Mouse (Mus musculus) lung, postnatal 25 days (tissue): Measurements from ENCODE around the gene Kdm1b.
A peak's percentile ranks its signal among the peaks of the same experiment; 100 is the strongest.

Experiments
- DNase-seq: peaks from one replicate; pipeline ENCODE4 v3.0.0; 2022; ENCODE audit warnings: low spot score

Gene Kdm1b

GRCm38 (mm10) chr13:47062756-47063155, 19.5 kb downstream of the Kdm1b start:
- DNase-seq: no peak

GRCm38 (mm10) chr13:47063985-47064760, 20.9 kb downstream of the Kdm1b start:
- DNase-seq: peak; percentile 17

DNA sequence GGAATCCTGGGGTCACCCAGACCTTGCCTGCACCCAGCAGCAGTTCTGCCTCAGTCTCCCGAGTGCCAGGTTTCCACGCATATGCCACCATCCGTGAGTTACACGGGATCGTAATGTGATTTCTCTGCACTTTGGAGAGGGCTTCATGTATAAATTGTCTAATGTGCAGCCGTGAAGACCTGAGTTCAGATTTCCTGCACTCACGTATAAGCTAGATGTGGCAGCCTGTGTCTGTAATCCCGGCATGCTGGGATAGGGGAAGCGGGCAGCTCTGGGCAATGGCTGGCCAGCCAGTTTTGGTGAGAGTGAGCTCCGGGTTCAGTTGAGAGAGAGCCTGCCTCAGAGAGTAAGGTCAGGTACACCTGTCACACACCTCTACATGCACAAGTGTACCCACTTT, 23.2 kb downstream of the Kdm1b start:
- DNase-seq: no peak

- DNase-seq: no peak
These were observed 23.7 kb downstream of the Kdm1b start for GRCm38 (mm10) chr13:47067001-47067400.

- no peak for DNase-seq
These were observed 27.2 kb downstream of the Kdm1b start for GRCm38 (mm10) chr13:47070329-47071080.

- no peak for DNase-seq
These were observed 28.6 kb downstream of the Kdm1b start for GRCm38 (mm10) chr13:47071871-47072270.

DNA sequence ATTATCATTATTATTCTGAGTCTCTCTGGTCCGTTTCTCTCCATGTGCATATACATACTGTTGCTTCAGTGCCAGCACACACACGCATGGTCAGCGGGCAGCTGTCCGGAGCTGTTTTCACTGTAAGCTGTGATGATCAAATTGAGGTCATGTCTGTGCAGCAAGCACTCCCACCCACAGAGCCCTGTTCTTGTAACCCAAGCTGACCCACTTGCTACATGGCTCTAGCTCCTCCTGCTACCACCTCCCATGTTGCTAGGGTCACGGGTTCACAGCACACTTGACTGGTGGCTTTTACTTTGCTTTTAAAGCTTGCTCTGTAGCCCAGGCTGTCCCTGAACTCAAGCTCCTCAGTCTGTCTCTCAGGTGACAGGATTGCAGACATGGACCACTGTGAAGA, 29.2 kb downstream of the Kdm1b start:
- no peak for DNase-seq

DNA sequence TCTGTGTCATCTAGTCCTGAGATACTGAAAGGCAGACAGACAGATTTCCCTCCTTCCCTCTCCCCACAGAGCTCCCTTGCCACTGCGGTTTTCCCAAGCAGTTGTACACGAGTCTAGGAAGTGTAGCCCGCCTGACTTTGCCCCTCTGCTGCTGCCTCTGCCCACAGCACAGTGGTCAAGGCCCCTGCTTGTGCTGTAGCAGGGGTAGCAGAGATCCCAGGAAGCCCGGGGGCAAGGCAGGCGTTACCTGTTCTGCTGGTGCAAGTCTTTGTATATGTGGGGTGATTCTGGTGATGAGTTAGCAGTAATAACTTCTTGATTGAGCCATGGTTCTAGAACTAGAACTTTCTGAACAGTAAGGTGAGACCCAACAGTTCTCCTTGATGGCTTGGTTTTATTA, 32.9 kb downstream of the Kdm1b start:
- no peak for DNase-seq

GRCm38 (mm10) chr13:47077367-47077766, 34.1 kb downstream of the Kdm1b start:
- no peak for DNase-seq

DNA sequence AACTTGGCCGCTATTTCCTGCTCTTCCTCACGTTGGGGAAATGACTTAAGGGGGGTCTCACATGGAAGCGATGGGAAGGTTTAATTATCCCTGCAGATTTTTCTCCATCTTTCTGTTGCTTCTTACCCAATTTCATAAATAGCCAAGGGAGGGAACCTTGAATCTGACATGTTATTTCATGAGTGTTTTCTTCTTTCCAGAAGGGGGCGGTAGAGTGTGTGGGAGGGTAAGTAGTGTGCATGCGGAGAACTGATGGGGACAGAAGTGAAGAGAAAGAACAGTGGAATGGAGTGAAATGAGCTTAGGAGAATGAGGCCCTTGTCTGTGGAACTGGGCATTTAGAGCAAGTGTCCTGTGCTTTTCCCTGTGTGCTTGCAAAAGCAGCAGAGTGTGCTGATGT, 35.5 kb downstream of the Kdm1b start:
- DNase-seq: no peak

GRCm38 (mm10) chr13:47080905-47081505, 37.7 kb downstream of the Kdm1b start:
- DNase-seq: no peak

- DNase-seq: no peak
These were observed 45.1 kb downstream of the Kdm1b start for GRCm38 (mm10) chr13:47088433-47088832.

GRCm38 (mm10) chr13:47089271-47089670, 46.0 kb downstream of the Kdm1b start:
- DNase-seq: no peak

DNA sequence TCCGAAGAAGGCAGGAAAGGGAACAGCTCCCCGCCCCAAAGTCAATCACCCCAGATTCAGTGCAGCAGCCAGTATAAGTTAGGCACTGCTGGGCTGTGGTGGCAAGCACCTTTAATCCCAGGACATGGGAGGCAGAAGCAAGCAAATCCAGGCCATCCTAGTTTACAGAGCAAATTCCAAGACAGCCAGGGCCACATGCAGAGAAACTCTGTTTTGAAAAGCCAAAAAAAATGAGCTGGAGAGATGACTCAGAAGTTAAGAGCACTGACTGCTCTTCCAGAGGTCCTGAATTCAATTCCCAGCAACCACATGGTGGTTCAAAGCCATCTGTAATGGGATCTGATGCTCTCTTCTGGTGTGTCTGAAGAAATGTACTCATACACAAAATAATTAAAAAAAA, 50.5 kb downstream of the Kdm1b start:
- no peak for DNase-seq

DNA sequence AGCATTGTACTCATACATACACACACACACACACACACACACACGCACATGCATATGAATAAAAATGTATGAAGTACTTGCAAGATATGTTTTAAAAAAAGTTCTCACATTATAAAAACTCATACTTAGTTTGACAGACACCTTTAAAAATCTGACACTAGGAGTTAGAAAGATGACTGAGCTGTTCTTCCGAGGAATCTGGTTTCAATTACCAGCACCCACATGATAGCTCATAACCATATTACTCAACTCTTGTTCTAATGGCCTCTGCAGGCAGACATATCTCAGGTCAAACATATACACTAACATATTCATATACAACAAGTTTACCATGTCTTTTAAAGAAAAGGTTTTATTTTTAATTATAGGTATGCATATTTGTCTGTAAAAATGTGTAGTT, 53.3 kb downstream of the Kdm1b start:
- DNase-seq: no peak

GRCm38 (mm10) chr13:47099265-47099664, 56.0 kb downstream of the Kdm1b start:
- DNase-seq: no peak

GRCm38 (mm10) chr13:47100587-47100986, 57.3 kb downstream of the Kdm1b start:
- DNase-seq: no peak

DNA sequence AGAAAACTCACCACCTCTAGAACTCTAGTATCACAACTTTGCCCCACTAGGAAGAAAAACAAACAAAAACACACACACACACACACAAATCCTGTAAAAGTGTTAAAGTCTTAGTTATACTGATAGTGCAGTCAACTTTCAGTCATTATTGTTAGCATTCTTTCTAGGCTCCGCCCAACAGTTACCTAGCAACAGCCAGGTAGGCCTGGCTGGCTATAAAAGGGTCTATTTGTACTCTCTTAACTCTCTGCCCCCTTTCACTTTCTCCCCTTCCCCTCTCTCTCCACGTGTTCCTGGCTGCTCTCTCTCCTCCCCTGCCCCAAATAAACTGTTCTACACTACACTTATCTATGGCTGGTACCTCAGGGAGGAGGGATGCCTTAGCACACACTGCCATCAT, 60.8 kb downstream of the Kdm1b start:
- DNase-seq: no peak

DNA sequence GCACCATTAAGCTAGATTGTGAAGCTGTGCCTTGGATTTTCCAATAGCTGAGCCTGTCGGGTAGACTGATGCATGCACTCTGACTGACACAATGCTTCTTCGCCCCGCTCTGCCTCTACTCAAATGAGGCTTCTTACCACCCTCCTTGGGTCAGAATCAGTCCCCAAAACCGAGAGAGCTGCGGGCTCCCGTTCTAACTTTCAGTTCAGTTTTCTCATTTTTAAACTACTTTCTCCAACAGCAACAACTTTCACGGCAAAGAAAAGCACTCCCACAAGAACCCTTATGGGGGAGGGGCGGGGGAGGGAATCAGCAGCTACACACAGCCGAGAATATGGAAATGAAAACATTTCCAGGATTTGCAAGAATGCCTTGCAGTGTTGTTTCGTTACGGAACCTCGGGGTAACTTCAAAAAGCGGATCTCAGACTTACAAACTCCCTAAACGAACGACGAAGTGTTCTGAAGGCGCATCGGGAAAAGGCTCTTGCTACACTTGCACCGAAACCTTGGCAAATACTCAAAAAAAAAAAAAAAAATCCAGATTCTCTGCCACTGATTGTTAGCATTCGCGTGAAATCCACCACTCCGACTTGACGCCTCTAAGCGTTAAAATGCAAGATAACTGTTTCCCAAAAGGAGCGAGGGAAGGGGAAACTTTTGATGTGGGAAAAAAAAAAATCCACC, 61.7 kb downstream of the Kdm1b start:
- peak; percentile 18 for DNase-seq

- DNase-seq: peak; percentile 86
These were observed 62.6 kb downstream of the Kdm1b start, which contains the start of gene Dek for GRCm38 (mm10) chr13:47105711-47106579. Gene Dek, minus strand, starts transcription at chr13:47106201.

DNA sequence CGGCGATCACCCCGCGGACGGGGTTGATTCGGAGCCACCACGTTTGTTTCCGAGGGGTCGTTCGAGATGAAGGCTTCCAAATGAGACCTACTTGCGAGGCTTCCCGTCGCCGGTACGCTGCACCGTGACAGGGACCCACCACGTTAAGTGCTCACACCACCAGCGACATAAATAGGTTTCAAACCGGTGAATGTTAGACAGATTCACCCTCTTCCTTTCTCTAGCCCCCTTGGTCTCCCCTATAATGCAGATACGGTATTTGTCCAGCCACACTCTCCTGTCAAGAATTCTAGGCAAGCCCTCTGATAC, 63.2 kb downstream of the Kdm1b start:
- no peak for DNase-seq

- DNase-seq: no peak
These were observed 65.9 kb downstream of the Kdm1b start for GRCm38 (mm10) chr13:47109239-47109638.
